Mouse (Mus musculus) spleen, adult 18-20 months (tissue): ENCODE data around the gene Npm3.

Source experiments
- DNase-seq, 2 experiments: peaks; one replicate each; pipeline ENCODE4 v3.0.0; 2022; ENCODE audit warnings: mixed read lengths in 2 of 2

Npm3 gene

DNA sequence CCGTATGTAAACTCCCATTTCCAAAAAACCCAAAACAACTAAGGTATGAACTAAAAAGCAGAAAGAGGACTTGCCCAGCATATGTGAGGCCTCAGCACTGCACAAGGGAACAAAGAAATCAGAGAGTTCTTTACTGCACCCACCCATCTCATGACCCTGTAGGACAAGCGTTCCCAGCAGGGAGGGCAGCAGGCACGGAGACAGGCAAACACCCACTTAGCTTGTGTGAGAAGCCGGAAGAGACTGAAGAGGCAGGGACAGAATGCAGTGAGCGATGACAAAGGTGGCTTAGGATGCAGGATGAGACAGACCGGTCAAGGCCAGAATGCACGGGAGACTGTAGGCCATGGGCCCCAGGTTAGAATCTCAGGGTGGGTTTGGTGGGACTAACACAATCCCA lies 17.7 kb downstream of the Npm3 start:
- DNase-seq: no peak

DNA sequence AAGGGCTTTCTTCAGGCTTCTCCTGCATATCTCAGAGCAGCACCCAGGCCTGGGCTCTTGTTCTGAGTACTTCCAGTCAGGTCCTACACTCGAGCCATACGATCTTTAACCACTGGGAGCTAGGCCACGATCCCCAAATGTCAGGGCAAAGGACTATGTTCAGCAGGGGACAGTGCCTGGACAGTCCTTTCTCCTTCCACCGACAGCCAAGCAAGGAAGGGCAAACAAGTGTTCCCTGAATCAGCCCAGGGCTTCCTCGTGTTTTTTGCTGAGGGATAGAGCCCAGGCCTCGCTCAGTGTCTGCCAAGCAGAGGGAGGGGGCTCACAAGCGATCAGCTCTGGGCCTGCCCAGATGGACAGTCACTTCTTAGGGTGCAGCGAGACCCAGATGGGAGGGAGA lies 19.3 kb downstream of the Npm3 start:
- no peak for DNase-seq

DNA sequence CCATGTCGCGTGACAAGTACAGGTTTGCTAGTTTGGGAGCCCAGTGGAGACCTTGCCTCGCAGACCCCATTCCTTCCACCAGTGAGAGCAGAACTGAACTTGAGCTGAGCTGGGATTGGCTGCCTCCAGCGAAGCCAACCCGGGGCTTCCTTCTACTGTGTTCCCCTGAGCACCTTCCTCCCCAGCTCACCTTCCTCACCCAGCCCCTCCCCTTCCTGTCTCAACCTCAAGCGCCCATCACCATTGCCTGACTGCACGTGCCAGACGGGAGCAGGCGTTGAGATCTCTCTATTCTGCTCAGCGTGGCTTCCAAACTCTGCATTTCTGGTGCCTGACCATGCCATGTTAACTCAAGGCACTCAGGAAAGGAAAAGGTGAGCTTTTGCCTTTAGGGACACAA lies 22.2 kb downstream of the Npm3 start:
- no peak for DNase-seq

DNA sequence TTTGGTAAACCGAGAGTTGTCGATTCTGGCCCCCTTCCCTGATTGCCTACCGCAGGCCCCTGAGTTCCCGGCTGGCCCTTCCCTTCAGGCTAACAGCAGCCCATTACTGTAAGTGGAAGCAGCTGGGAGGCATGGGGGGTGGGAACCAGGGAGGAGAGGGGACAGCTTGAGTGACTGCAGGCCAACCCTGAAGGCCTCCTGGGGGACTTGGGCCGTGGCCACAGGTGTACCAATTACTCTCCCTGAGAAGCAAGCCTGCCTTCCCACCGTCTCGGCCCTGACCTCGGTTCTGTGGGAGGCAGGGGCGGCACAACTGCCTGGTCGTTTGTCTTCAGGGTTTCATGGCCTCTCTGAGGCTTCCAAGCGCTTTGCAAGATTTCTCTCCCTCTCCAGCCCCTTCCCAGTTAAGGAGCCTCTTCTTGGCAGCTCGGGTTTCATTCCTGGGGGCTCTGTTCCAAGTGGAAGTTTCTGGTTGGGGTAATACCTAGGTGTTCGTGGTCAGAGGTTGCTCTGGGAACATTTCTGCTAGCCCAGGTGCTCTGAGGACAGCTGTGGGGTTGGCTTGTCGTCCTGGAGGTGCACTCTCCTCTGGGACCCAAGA lies 23.6 kb downstream of the Npm3 start:
- no peak for DNase-seq

DNA sequence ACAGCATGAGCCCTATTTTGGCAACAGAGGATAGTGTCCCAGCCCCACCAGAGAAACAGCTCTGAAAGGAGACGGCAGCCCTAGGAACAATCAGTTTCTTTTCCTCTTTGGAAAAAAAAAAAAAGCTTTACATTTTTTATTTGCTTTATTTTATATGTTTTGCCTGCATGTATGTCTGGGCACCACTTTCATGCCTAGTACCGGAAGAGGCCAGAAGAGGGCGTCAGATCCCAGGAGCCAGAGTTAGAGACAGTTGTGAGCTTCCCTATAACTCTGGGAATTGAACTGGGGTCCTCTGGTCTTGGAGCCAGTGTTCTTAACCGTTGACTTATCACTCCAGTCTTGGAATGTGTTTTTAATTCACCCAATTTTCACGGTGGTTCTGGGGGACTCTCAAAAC lies 27.2 kb downstream of the Npm3 start:
- no peak for DNase-seq

DNA sequence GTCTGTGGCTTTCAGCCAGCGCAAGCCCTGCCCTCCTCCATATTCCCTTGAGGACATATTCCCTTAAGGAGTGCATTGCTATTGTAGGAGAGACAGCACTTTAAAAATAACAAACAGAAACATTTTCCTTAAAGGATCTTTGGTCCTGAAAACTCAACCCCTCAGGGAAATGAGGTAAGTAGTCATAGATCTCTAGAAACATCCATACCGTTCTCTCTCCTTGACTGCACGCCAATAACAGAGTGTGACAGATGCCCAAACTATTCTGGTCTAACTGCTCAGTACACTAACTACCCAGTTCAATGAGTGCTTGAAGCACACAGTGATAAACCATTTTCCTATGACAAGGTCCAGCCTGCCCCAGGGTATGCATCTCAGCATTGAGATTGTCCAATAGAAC lies 31.1 kb downstream of the Npm3 start:
- no peak for DNase-seq

DNA sequence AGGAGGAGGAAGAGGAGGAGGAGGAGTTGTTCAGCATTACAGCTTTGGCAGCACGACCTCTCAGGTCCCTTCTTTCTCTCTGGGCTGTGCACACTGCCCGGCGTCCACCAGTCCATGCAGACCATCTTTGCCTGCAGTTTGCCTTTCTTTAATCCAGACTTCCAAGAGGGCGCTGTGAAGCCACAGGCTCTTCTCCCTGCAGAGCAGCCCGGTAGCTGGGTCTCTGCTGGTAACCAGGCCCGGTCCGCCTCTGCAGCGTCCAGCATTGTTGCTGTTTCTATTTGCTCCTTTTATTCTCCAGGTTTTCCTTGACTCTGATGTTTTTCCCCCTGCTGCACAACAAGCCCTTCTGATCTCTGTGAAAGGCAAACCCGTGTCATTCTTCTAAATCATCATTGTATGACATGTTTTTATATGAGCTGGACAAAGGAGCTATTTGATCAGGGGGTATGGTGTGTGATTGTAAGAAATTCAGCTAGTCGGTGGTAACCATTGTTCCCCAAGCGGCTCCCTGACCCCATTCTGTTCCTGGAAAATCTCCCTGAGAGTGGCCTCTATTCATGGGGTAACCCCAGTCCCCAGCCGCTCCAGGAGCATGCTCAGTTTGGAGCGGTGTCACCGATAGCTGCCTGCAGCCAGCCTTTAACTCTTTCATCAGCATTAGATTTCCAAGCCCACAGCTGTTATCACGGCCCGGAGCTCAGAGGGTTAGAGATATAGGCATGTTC lies 31.7 kb downstream of the Npm3 start:
- DNase-seq: no peak

DNA sequence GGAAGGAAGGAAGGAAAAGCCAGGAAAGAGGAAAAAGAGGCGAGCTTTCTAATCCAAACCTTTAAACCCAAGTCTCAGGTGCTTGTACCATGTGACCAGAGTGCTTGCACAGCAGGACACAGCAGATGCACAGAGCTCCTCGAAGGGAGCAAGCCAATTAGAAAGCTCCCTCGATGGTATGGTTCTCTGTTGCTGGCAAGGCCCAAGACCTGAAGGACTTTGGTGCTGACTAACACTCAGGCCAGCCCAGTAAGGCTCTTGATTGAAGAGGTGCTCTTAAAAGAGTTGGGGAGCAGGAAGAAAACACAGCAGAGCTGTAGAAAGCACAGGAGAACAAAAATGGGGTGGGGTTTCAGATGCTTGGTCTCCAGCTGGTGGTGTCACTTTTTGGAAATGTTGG lies 40.7 kb downstream of the Npm3 start:
- DNase-seq: no peak
